Mouse (Mus musculus): ENCODE results near the gene Pcp4l1. TPM values are rescaled to one million over a fixed set of nuclear protein-coding genes. Genes with fewer than 3 reads are reported as not detected.
A peak's percentile ranks its signal among the peaks of the same experiment; 100 is the strongest.

The Pcp4l1 gene
- polyA plus RNA-seq, 1 experiment from 2014 or later: 32.8 TPM

GRCm38 (mm10) chr1:171220871-171221270 lies 24.8 kb upstream of the Pcp4l1 start:
- 7% methylated on average over 10 of the region's 10 CpGs for WGBS
- peak; percentile 6; the same call in 1 of the 2 replicates for ATAC-seq (ENCODE audit: insufficient read depth, low FRiP score, low read depth)
- peak overlapping the region; percentile 84 for H3K4me2 ChIP-seq
- no peaks in the 10 kb centered on the region for H3K9me3 ChIP-seq
- no peaks in the 10 kb centered on the region for H3K27me3 ChIP-seq (replicated peaks)
- H3K36me3 ChIP-seq: peaks cover 6% of the 10 kb centered on the region; the same call in 1 of the 2 replicates
- peak overlapping the region; percentile 59; the same call in 1 of the 2 replicates for H3K4me3 ChIP-seq (replicated peaks)
- H3K4me1 ChIP-seq: peaks cover 10% of the 10 kb centered on the region
- H3K27ac ChIP-seq: no peak overlapping the region
- H3K9ac ChIP-seq: no peak overlapping the region

GRCm38 (mm10) chr1:171216241-171216955 lies 20.3 kb upstream of the Pcp4l1 start:
- peaks cover 5% of the 10 kb centered on the region for H3K4me1 ChIP-seq
- H3K9ac ChIP-seq: no peak overlapping the region
- peaks cover 6% of the 10 kb centered on the region; the same call in 1 of the 2 replicates for H3K36me3 ChIP-seq
- no peaks in the 10 kb centered on the region for H3K27me3 ChIP-seq (replicated peaks)
- no peak overlapping the region for H3K4me2 ChIP-seq
- H3K27ac ChIP-seq: no peak overlapping the region
- ATAC-seq (ENCODE audit: insufficient read depth, low FRiP score, low read depth): no peak
- WGBS: 83% methylated on average over 18 of the region's 18 CpGs
- H3K4me3 ChIP-seq (replicated peaks): no peak overlapping the region
- H3K9me3 ChIP-seq: no peaks in the 10 kb centered on the region

- Histone ChIP-seq H3K27me3 (replicated peaks) (no peaks in the 10 kb centered on the region; the same call in 1 of the 2 replicates), H3K4me3 (replicated peaks) (no peak within 1 kb of the TSS), H3K36me3 (no peaks in the 10 kb centered on the region), H3K4me1 (no peaks in the 10 kb centered on the region), H3K4me2 (no peak within 1 kb of the TSS), H3K9ac (no peak within 1 kb of the TSS), H3K27ac (no peak within 1 kb of the TSS), H3K9me3 (no peaks in the 10 kb centered on the region)
- WGBS: 69% methylated on average over 10 of the region's 10 CpGs
- no peak for ATAC-seq (ENCODE audit: insufficient read depth, low FRiP score, low read depth)
These were observed 17.9 kb upstream of the Pcp4l1 start, which contains the start of gene Nr1i3 for GRCm38 (mm10) chr1:171213801-171214496. Gene Nr1i3, plus strand, starts transcription at chr1:171213970.

GRCm38 (mm10) chr1:171212854-171213253 lies 16.8 kb upstream of the Pcp4l1 start:
- no peak for ATAC-seq (ENCODE audit: insufficient read depth, low FRiP score, low read depth)
- no peaks in the 10 kb centered on the region for H3K36me3 ChIP-seq
- no peaks in the 10 kb centered on the region; the same call in 1 of the 2 replicates for H3K27me3 ChIP-seq (replicated peaks)
- H3K27ac ChIP-seq: no peak overlapping the region
- H3K9me3 ChIP-seq: no peaks in the 10 kb centered on the region
- no peak overlapping the region for H3K4me2 ChIP-seq
- H3K4me3 ChIP-seq (replicated peaks): no peak overlapping the region
- 38% methylated on average over 3 of the region's 3 CpGs for WGBS
- no peak overlapping the region for H3K9ac ChIP-seq
- no peaks in the 10 kb centered on the region for H3K4me1 ChIP-seq

- no peak overlapping the region for H3K4me2 ChIP-seq
- H3K27ac ChIP-seq: no peak overlapping the region
- H3K4me3 ChIP-seq (replicated peaks): no peak overlapping the region
- H3K36me3 ChIP-seq: no peaks in the 10 kb centered on the region
- H3K4me1 ChIP-seq: no peaks in the 10 kb centered on the region
- WGBS: 23% methylated on average over 4 of the region's 4 CpGs
- no peak for ATAC-seq (ENCODE audit: insufficient read depth, low FRiP score, low read depth)
- H3K9me3 ChIP-seq: no peaks in the 10 kb centered on the region
- H3K27me3 ChIP-seq (replicated peaks): no peaks in the 10 kb centered on the region; the same call in 1 of the 2 replicates
- no peak overlapping the region for H3K9ac ChIP-seq
These were observed 13.3 kb upstream of the Pcp4l1 start for GRCm38 (mm10) chr1:171209409-171209808.

- ATAC-seq (ENCODE audit: insufficient read depth, low FRiP score, low read depth): no peak
- H3K4me2 ChIP-seq: no peak overlapping the region
- H3K9me3 ChIP-seq: no peaks in the 10 kb centered on the region
- H3K9ac ChIP-seq: no peak overlapping the region
- H3K4me1 ChIP-seq: no peaks in the 10 kb centered on the region
- no peaks in the 10 kb centered on the region; the same call in 1 of the 2 replicates for H3K27me3 ChIP-seq (replicated peaks)
- 75% methylated on average over 6 of the region's 6 CpGs for WGBS
- no peak overlapping the region for H3K27ac ChIP-seq
- H3K36me3 ChIP-seq: no peaks in the 10 kb centered on the region
- H3K4me3 ChIP-seq (replicated peaks): no peak overlapping the region
These were observed 9.8 kb upstream of the Pcp4l1 start for GRCm38 (mm10) chr1:171205704-171206493.

GRCm38 (mm10) chr1:171204249-171204644 lies 8.2 kb upstream of the Pcp4l1 start:
- H3K27ac ChIP-seq: no peak overlapping the region
- H3K4me2 ChIP-seq: no peak overlapping the region
- 62% methylated on average over 7 of the region's 7 CpGs for WGBS
- ATAC-seq (ENCODE audit: insufficient read depth, low FRiP score, low read depth): no peak
- no peak overlapping the region for H3K4me3 ChIP-seq (replicated peaks)
- no peaks in the 10 kb centered on the region for H3K4me1 ChIP-seq
- no peaks in the 10 kb centered on the region for H3K27me3 ChIP-seq (replicated peaks)
- no peaks in the 10 kb centered on the region for H3K36me3 ChIP-seq
- no peaks in the 10 kb centered on the region for H3K9me3 ChIP-seq
- no peak overlapping the region for H3K9ac ChIP-seq

GRCm38 (mm10) chr1:171203471-171204248 lies 7.6 kb upstream of the Pcp4l1 start:
- H3K36me3 ChIP-seq: no peaks in the 10 kb centered on the region
- H3K4me3 ChIP-seq (replicated peaks): no peak overlapping the region
- H3K9me3 ChIP-seq: no peaks in the 10 kb centered on the region
- ATAC-seq (ENCODE audit: insufficient read depth, low FRiP score, low read depth): no peak
- no peak overlapping the region for H3K9ac ChIP-seq
- H3K27ac ChIP-seq: no peak overlapping the region
- H3K4me1 ChIP-seq: no peaks in the 10 kb centered on the region
- H3K4me2 ChIP-seq: no peak overlapping the region
- 50% methylated on average over 10 of the region's 11 CpGs for WGBS
- no peaks in the 10 kb centered on the region for H3K27me3 ChIP-seq (replicated peaks)

GRCm38 (mm10) chr1:171200769-171201168 lies 4.7 kb upstream of the Pcp4l1 start:
- Histone ChIP-seq H3K4me3 (replicated peaks) (no peak overlapping the region), H3K4me1 (peaks cover 6% of the 10 kb centered on the region), H3K9me3 (no peaks in the 10 kb centered on the region), H3K4me2 (no peak overlapping the region), H3K27ac (no peak overlapping the region), H3K9ac (no peak overlapping the region), H3K27me3 (replicated peaks) (peaks cover 5% of the 10 kb centered on the region), H3K36me3 (no peaks in the 10 kb centered on the region)
- WGBS: 95% methylated on average over 1 of the region's 1 CpGs
- no peak for ATAC-seq (ENCODE audit: insufficient read depth, low FRiP score, low read depth)

- Histone ChIP-seq H3K9ac (no peak overlapping the region), H3K4me1 (peaks cover 11% of the 10 kb centered on the region), H3K4me2 (no peak overlapping the region), H3K4me3 (replicated peaks) (no peak overlapping the region), H3K36me3 (no peaks in the 10 kb centered on the region), H3K9me3 (no peaks in the 10 kb centered on the region), H3K27me3 (replicated peaks) (peaks cover 17% of the 10 kb centered on the region), H3K27ac (no peak overlapping the region)
- 41% methylated on average over 1 of the region's 1 CpGs for WGBS
- no peak for ATAC-seq (ENCODE audit: insufficient read depth, low FRiP score, low read depth)
These were observed 3.5 kb upstream of the Pcp4l1 start for GRCm38 (mm10) chr1:171199532-171199931.
